Mouse (Mus musculus) forebrain, embryonic 10.5 days (tissue): ENCODE results near the gene Tex14. TPM values are rescaled to one million over a fixed set of nuclear protein-coding genes. Genes with fewer than 3 reads are reported as not detected.

Experiments used
- DNase-seq: peaks from one replicate; pipeline ENCODE4 v3.0.0-alpha.2; 2017; ENCODE audit warnings: low spot score; ENCODE audit errors: extremely low spot score
- H3K27ac ChIP-seq: fragments of 300-500 bp; sonication (generic); 2 replicates; pipeline ENCODE4 v1.5.1; 2016; ENCODE audit warnings: mild to moderate bottlenecking
- H3K27me3 ChIP-seq: fragments of 300-500 bp; sonication (generic); 2 replicates; pipeline ENCODE4 v1.6.1; 2016; ENCODE audit warnings: mild to moderate bottlenecking; ENCODE audit not compliant: poor library complexity, severe bottlenecking
- H3K36me3 ChIP-seq: fragments of 300-500 bp; sonication (generic); replicated peaks from 2 replicates; pipeline ENCODE4 v1.6.1; 2016; ENCODE audit warnings: mild to moderate bottlenecking, moderate library complexity
- H3K4me1 ChIP-seq: fragments of 300-500 bp; sonication (generic); 2 replicates; pipeline ENCODE4 v1.6.1; 2016
- H3K4me3 ChIP-seq: fragments of 300-500 bp; sonication (generic); 2 replicates; pipeline ENCODE4 v1.5.1; 2016; ENCODE audit warnings: mild to moderate bottlenecking, moderate library complexity
- H3K9me3 ChIP-seq: fragments of 300-500 bp; sonication (generic); 2 replicates; pipeline ENCODE4 v1.6.1; 2016; ENCODE audit warnings: mild to moderate bottlenecking, moderate library complexity
- WGBS: fragments of 180-500 bp; shearing (Covaris S2); methylation state at CpG from one replicate; pipeline ENCODE4 v1.1.7; 2016; 5-methylcytosine and 5-hydroxymethylcytosine counted together
- polyA plus RNA-seq: library from polyadenylated mRNA; unstranded; fragments of >200 nt; fragmentation: Nextera tagmentation; extraction: Ambion mirVana; gene quantifications from 2 replicates; pipeline ENCODE4 v1.2.1, GENCODE M21; 2016

Gene Tex14
- polyA plus RNA-seq, 1 experiment from 2014 or later = not detected

- no peak overlapping the region for H3K27ac ChIP-seq
- no peaks in the 10 kb centered on the region for H3K27me3 ChIP-seq
- DNase-seq = no peak
- WGBS = 94% methylated on average over 5 of the region's 5 CpGs
- no peaks in the 10 kb centered on the region for H3K36me3 ChIP-seq
- peaks cover 24% of the 10 kb centered on the region for H3K4me1 ChIP-seq
- H3K9me3 ChIP-seq = no peaks in the 10 kb centered on the region
- H3K4me3 ChIP-seq = no peak overlapping the region
These were observed 182.5 kb downstream of the Tex14 start for GRCm38 (mm10) chr11:87587211-87587874.

DNA sequence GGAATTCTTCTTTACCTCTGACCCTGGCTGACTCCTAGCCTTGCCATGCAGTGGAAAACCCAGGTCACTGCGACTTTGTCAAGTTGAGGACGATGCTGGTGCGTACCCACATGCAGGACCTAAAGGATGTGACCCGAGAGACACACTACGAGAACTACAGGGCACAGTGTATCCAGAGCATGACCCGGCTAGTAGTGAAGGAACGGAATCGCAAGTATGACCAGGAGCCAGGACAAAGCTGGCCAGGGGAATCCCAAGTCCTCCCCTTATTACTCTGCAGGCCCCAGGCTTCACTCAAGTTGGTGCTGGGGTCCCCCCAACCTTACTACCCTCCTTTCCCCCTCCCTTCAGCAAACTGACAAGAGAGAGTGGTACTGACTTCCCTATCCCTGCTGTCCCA lies 184.7 kb downstream of the Tex14 start:
- H3K4me1 ChIP-seq = peaks cover 46% of the 10 kb centered on the region
- DNase-seq = no peak
- peaks cover 9% of the 10 kb centered on the region for H3K36me3 ChIP-seq
- peak overlapping the region; percentile 85; the same call in 1 of the 2 replicates for H3K4me3 ChIP-seq
- H3K27ac ChIP-seq = no peak overlapping the region
- 90% methylated on average over 8 of the region's 8 CpGs for WGBS
- no peaks in the 10 kb centered on the region for H3K9me3 ChIP-seq
- no peaks in the 10 kb centered on the region for H3K27me3 ChIP-seq

GRCm38 (mm10) chr11:87590841-87591525 lies 186.1 kb downstream of the Tex14 start:
- Histone ChIP-seq H3K36me3 (peaks cover 11% of the 10 kb centered on the region), H3K9me3 (no peaks in the 10 kb centered on the region), H3K27ac (peak overlapping the region; percentile 94), H3K4me1 (peaks cover 60% of the 10 kb centered on the region), H3K4me3 (peak overlapping the region; percentile 85), H3K27me3 (no peaks in the 10 kb centered on the region)
- WGBS = 3% methylated on average over 25 of the region's 25 CpGs
- DNase-seq = peak; percentile 48

GRCm38 (mm10) chr11:87591526-87592353 lies 186.9 kb downstream of the Tex14 start, which contains the start of gene Mtmr4:
Gene Mtmr4, plus strand, starts transcription at chr11:87592162.
- under 1% methylated on average over 61 of the region's 61 CpGs for WGBS
- Histone ChIP-seq H3K27me3 (no peaks in the 10 kb centered on the region), H3K9me3 (no peaks in the 10 kb centered on the region), H3K4me1 (peaks cover 68% of the 10 kb centered on the region), H3K4me3 (peak within 1 kb of the TSS; percentile 85), H3K36me3 (peaks cover 17% of the 10 kb centered on the region), H3K27ac (peak within 1 kb of the TSS; percentile 94)
- peak; percentile 100 for DNase-seq

DNA sequence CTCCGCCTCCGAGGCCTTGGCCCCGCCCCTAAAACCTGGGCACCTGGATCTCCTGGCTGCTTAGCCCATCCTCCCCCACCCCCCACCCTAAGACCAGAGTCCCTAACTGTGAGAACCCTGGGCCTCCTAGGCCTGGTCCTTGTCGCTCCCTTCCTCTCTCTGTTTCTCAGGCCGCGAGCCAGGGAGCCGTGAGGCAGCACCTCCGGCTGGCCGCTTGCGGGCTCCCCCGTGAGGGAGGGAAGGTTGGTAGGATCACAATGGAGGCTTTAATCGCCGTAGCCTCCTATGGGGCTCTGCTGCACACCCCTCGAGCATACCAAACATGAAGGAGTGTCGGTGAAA lies 187.5 kb downstream of the Tex14 start:
- H3K27me3 ChIP-seq = no peaks in the 10 kb centered on the region
- H3K4me1 ChIP-seq = peaks cover 73% of the 10 kb centered on the region
- H3K4me3 ChIP-seq = peak overlapping the region; percentile 85
- peaks cover 23% of the 10 kb centered on the region for H3K36me3 ChIP-seq
- DNase-seq = no peak
- WGBS = 1% methylated on average over 15 of the region's 15 CpGs
- H3K27ac ChIP-seq = peak overlapping the region; percentile 94
- no peaks in the 10 kb centered on the region for H3K9me3 ChIP-seq

GRCm38 (mm10) chr11:87592713-87593598 lies 188.1 kb downstream of the Tex14 start:
- DNase-seq = no peak
- H3K36me3 ChIP-seq = peaks cover 30% of the 10 kb centered on the region
- H3K4me1 ChIP-seq = peaks cover 76% of the 10 kb centered on the region
- H3K27ac ChIP-seq = peak overlapping the region; percentile 94
- no peaks in the 10 kb centered on the region for H3K9me3 ChIP-seq
- WGBS = 42% methylated on average over 13 of the region's 13 CpGs
- H3K27me3 ChIP-seq = no peaks in the 10 kb centered on the region
- H3K4me3 ChIP-seq = peak overlapping the region; percentile 85

DNA sequence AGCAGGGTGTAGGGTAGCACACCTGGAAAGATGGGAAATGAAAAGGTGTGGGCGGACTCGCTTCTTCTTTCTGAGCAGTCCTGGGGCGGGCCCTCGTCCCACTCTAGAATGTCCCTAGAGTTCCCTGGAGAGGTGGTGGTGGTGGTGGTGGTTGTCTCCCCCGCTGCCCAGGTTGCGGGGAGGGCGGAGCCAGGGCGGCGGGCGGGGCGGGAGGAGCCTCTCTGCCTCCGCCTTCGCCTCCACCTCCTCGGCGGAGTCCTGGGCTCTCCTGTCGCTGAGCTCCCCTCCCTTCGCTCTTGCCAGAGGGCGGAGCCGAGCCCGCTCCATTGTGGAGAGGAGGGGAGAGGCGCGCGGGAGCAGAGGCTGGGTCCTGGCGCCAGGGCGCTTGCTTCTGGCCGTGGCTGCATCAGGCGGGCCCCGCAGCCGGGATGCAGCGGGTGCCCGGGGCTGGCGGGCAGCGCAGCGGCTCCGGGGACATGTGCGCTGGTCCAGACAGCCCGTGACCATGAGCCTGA lies 190.5 kb downstream of the Tex14 start:
- DNase-seq = peak; percentile 88
- no peaks in the 10 kb centered on the region for H3K9me3 ChIP-seq
- peaks cover 61% of the 10 kb centered on the region for H3K4me1 ChIP-seq
- WGBS = 1% methylated on average over 36 of the region's 37 CpGs
- peak overlapping the region; percentile 80 for H3K4me3 ChIP-seq
- H3K27ac ChIP-seq = peak overlapping the region; percentile 95
- H3K36me3 ChIP-seq = peaks cover 54% of the 10 kb centered on the region
- H3K27me3 ChIP-seq = no peaks in the 10 kb centered on the region

DNA sequence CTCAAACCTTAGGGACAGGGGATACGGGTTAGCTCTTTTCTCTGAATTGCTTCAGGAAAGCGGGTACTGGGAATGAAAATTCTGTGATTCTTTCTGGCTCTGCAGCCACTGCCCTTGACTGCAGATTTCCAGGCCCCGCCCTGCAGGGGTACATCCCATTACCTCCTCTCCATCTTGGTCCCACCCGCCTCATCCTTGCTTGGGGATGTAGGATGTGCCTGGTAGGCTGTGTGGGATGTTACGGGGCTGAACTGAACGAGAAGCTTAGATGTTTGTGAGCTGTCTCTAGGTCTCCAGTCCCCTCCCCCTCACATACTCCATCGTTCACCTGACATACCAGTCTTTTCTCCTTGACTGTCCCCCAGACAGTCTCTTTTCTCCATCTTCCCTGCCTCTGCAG lies 191.1 kb downstream of the Tex14 start:
- DNase-seq = no peak
- H3K4me3 ChIP-seq = peak overlapping the region; percentile 80
- H3K36me3 ChIP-seq = peaks cover 60% of the 10 kb centered on the region
- peaks cover 55% of the 10 kb centered on the region for H3K4me1 ChIP-seq
- 11% methylated on average over 7 of the region's 7 CpGs for WGBS
- no peaks in the 10 kb centered on the region for H3K27me3 ChIP-seq
- no peaks in the 10 kb centered on the region for H3K9me3 ChIP-seq
- peak overlapping the region; percentile 95 for H3K27ac ChIP-seq

DNA sequence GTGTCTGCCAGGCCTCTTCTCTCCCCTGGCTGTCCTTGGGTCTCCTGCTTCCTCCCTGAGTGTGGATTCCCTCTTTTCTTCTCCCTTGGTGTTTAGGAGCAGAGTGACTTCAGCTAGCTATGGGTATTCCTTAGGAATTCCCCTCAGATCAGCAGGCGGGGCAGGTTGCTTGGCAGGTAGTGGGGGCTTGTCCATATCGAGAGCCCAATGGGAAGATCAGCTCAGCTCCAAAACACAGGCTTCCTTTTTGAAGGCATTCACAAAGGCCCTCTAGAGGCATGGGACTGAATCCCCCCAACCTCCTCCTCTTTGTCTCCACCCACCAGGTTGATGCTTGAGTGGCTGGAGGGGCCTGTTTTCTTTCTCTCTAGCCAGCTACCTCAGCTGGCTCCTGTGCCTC lies 191.6 kb downstream of the Tex14 start:
- H3K9me3 ChIP-seq = no peaks in the 10 kb centered on the region
- DNase-seq = no peak
- peaks cover 55% of the 10 kb centered on the region for H3K4me1 ChIP-seq
- H3K36me3 ChIP-seq = peaks cover 65% of the 10 kb centered on the region
- WGBS = 37% methylated on average over 2 of the region's 2 CpGs
- peak overlapping the region; percentile 95 for H3K27ac ChIP-seq
- H3K27me3 ChIP-seq = no peaks in the 10 kb centered on the region
- peak overlapping the region; percentile 80 for H3K4me3 ChIP-seq

GRCm38 (mm10) chr11:87597061-87597460 lies 192.2 kb downstream of the Tex14 start:
- no peak for DNase-seq
- H3K27ac ChIP-seq = peak overlapping the region; percentile 95
- H3K36me3 ChIP-seq = peaks cover 71% of the 10 kb centered on the region
- H3K4me3 ChIP-seq = peak overlapping the region; percentile 80
- peaks cover 55% of the 10 kb centered on the region for H3K4me1 ChIP-seq
- no peaks in the 10 kb centered on the region for H3K27me3 ChIP-seq
- H3K9me3 ChIP-seq = no peaks in the 10 kb centered on the region

DNA sequence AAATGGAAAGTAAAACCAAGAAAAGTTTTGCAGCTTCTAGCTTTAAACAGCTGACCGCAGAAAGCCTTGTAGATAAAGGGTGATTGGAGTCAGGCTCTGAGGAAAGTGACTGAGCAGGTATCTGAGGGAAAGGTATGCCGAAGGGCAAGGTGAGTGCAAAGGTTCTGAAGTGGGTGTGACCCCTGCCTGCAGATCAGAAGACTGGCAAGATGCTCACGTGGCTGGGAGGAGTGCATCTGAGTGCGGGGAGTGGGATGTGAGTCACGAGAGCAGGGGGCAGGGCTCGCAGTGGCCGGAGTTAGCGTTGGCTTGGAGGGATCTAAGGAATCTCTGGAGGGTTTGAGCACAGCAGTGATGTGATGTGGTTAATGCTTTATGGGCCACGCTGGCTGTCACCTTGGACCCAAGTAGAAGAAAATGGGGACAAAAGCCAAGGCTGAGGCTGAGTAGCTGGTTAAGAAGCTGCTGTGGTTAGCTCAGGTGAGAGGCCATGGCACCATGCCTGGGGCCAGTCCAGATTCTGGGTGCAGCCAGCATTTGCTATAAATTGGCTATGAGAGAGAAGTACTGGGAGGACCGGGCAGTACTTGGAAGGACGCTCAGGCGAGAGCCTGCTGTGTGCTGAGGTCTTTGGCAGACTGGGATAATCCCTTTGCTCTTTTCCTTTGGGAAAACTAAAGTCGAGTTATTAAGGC lies 194.7 kb downstream of the Tex14 start:
- H3K36me3 ChIP-seq = peaks cover 87% of the 10 kb centered on the region
- H3K27me3 ChIP-seq = no peaks in the 10 kb centered on the region
- H3K4me1 ChIP-seq = peaks cover 31% of the 10 kb centered on the region
- DNase-seq = no peak
- 91% methylated on average over 13 of the region's 13 CpGs for WGBS
- no peak overlapping the region for H3K4me3 ChIP-seq
- H3K27ac ChIP-seq = no peak overlapping the region
- H3K9me3 ChIP-seq = no peaks in the 10 kb centered on the region
